Mouse (Mus musculus) bone marrow macrophage, adult 2 months (primary cell): Measurements from ENCODE around the gene Ip6k2.

Source experiments
- CTCF ChIP-seq: IDR thresholded peaks from 2 replicates; pipeline ENCODE4 v1.5.1; 2012; ENCODE audit warnings: low read depth, mild to moderate bottlenecking, low read length, moderate library complexity
- POLR2A ChIP-seq: IDR thresholded peaks from 2 replicates; pipeline ENCODE4 v1.6.1; 2012; ENCODE audit warnings: mild to moderate bottlenecking, low read depth, low read length, borderline replicate concordance

DNA sequence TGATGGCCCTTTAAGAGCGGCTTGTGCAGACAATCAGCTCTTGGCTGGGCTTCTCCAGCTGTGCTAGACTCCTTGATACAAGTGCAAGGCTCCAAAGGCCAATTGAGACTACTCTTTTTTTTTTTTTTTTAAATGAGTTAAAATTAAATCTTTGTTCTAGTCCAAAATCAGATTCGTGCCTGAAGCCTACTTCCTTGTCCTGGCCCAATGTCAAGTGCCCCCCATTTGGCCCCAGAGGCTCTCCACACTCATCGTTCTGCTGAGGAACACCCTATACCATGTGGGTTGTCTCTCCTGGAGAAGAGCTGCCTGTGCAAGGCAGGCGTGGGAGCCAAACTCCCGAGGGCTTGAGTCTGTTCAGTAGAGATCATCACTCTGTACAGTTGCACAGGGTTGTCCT, 2.6 kb upstream of the Ip6k2 start:
- no peak for TF ChIP-seq CTCF
- no peak for TF ChIP-seq POLR2A
